Mouse (Mus musculus): ENCODE measurements at regions not wholly inside any gene's neighbourhood (a gene's known extent, or its start where the extent isn't known, plus 50 kb on each side); places are given as distances from the start of the nearest gene placed in this dataset.

DNA sequence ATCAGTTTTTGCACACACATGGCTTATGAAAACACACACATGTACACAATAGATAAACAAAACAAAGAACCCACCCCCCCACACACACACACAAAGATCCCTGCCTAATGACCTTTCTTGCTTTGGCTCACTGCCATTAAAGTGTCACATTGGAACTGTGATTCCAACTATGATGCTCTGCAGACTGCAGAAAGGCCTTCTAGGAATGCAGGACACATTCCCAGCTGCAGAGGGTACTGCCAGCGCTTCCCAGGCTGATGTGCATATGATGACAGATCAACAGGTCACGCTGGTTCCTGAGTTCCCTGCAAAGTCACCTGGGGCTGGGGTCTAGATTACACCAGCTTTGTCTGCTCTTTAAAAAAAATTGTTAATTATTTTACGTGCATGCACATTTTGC, 68.1 kb upstream of the Ppm1j start:
- no peak for DNase-seq (ENCODE audit: extremely low spot score, low spot score)

DNA sequence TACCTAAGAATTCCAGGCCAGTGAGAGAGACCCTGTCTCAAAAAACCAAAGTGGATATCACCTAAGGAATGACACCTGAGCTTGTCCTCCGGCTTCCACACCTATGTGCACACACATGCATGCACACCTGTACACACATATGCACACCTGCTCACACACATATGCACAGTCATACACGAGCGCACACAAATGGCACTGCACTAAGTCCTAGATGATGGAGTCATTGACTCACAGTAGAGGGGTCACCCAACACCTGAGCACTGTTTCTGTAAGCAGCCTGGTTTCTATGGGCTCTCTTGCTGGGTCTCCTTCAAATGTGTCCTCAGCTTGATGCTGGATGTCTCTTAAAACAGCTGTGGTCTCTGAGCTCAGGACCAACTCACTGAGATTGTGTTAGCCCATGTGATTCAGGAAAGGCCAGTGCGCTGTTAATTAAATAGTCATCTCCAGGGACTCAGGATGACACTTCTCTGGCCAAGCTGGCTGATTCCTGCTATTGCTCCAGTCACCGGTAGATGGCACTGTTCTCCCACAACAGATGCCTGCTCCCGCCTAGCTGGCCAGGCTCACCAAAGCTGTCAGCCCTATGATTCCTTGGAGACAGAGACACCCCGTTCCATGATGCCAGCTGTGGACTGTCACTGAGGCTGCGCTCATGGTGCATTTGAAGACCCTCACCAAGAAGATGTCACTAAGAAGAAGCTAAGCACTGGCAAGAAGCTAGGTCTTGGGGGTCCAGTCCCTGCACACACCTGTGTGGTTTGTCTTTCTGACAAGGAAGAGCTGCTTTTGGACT, 66.8 kb upstream of the Ppm1j start:
- DNase-seq (ENCODE audit: extremely low spot score, low spot score) = peak; percentile 80

DNA sequence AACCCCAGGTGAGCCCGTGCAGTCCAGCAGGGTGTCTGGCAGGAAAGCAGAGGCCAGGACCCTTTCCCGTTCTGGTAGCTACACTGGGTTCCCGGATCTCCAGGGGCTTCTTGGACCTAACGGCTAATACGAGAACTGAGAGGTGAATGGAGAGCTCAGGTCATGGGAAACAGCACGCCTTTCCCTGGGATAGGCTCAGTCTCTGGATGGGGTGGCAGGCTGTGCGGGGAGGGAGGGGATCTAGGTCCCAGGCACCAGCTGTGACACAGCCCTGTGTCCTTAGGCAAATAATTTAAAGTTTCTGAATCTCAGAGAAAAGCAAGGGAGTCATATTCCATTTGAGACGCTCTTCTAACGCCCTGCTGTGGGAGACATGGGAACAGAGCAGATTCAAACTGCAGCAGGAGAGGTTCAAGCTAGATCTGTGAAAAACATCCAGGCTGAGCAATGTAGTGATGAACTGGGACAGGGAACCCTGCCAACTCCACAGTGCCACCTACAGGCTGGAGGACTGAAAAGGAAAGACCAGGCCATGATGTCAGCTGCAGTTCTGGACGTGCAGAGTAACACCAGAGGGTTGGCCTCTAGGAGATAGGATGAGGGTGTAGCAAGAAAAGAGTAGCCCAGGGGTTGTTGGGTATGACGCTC, 66.1 kb upstream of the Ppm1j start:
- peak; percentile 67 for DNase-seq (ENCODE audit: extremely low spot score, low spot score)
